Mouse (Mus musculus) left cerebral cortex, adult 9 months (tissue): ENCODE measurements at regions not wholly inside any gene's neighbourhood (a gene's known extent, or its start where the extent isn't known, plus 50 kb on each side); places are given as distances from the start of the nearest gene placed in this dataset.
"Not testable (repeated sequence)": the region's sequence is repeated elsewhere in the genome, so short reads cannot be mapped to it uniquely, and the experiment has no call there.

Experiments
- DNase-seq, 2 experiments: peaks; one replicate each; pipeline ENCODE4 v3.0.0; 2022; ENCODE audit warnings: low spot score in 2 of 2

DNA sequence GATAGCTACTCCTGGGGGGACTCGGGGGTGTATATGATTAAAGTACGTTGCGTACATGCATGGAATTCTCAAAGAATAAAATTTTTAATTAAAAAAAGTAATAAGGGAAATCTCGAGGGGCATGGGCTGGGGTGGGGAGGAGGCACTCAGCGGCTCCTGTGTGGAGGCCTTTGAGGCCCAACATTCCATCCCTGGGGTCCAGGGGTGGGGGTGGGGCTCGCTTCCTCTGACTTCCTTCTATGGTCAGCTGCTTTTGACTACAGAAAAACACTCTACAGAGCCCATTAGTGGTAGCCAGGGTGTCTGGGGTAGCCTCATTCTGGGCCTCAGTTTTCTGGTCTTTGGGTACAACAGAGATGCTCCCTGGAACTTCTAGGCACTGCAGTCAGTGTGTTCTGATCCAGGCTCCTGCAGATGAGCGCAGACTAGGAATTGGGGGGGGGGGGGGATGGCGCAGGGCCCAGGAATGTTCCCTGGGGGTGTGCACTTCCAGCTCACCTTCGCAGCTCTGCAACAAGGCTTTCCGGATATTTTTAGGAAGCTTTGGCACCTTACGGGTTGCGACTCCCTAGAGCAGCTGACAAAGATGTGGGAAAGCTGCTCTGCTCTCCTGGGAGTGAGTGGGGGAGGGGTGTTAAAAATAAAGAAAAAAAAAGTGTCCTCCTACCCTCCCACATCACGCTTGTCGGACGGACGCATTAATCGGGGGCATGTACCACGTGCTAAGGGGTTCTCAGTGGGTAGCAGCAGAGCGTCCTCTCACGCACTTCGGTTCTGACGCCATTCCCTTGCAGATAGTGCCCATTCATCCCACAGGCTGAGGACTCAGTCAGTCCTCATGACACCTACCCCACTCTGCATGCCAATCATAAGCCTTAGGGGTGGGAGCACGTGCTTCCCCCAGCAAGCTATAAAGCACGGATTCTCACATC lies 89.1 kb downstream of the Rhob start:
- DNase-seq, result peak in 1 of 2 experiments; percentile 40

DNA sequence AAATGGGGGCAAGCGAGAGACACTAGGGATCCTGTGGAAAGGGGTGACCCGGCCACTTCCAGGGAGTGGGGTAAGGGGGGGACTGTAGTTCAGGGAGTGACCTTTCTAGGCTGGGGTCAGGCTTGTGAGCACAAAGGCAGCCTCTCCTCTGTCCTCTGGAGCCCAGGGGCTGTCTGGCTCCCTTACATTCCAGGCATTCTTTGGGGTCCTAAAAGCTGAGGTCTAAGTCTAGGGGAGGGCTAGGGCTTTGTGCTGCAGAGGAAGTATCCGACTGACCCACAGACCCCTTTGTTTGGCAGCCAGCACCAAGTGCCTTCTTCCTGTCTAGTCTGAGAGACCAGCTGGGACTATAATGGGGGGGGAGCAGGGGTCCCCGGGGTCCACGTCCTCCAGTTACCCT lies 88.9 kb downstream of the Hs1bp3 start:
- DNase-seq, result no peak

DNA sequence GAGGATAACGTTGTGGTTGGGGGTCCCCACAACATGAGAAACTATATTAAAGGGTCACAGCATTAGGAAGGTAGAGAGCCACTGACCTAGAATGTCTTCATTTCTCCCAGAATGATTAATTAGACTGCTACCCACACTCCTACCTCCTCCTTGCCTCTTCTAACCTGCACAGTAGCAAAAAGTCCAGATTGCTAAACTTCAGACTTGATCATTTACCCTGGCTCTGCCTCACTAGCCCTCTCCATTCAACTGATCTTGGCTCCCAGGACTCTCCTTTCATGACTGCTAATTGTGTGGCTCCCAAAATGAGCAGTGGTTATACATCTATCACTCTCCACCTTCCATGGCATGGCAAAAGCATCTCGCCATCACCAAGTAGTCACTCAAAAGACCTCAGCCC lies 88.1 kb downstream of the Hs1bp3 start:
- DNase-seq, result no peak

DNA sequence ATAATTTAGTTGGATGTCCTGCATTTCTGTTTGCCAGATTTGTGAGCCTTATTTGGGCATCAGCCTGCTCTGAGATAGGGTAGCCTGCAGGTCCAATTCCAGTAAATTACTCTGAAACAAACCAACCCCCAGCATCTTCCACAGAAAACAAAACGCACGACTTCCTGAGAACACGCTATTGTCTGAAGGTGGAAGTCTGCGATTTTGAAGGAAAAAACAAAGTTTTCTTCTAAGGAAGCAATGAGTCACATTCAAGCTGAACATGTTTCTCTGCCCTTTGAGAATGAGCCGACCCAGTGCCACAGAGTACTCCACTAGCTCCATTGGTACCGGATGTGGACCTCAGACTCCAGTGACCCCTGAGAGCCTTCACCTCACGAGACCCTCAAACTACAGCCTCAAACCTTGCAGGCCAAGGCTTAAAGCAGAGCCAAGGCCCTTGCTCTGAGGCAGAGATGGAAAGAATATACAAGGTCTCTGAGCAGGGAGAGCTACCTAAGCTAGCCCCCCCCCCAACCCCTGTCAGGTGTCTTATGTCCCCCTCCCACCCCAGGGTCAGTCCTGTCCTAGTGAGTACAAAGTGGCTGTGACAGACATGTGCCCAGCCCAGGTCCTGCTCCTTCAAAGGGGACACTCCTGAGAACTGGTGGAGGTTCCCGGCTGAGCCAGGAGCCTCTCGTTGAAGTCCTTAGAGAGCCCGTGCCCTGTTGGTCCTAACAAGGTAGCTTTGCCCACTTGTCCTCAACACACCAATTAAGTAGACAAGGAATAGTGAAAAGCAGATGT lies 87.3 kb downstream of the Hs1bp3 start:
- DNase-seq, result no peak

DNA sequence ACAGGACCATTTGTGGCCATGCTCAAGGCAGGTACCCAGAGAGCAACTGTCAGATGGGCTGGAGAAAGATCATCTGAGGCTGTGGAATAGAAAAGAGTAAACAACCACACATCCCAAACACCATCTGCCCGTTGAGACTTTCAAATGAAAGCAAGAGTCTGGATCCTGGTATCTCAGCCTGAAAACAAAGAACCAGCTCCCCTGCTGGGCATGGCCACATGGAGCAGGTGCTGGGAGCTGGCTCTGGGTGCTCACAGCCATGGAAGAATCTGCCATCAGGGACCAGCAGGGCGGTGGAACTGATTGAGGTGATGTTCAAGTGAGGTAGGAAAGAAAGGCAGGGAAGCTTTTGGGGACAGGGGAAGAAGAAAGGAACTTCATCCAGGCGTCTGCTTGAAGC lies 85.6 kb downstream of the Hs1bp3 start:
- DNase-seq, result no peak

DNA sequence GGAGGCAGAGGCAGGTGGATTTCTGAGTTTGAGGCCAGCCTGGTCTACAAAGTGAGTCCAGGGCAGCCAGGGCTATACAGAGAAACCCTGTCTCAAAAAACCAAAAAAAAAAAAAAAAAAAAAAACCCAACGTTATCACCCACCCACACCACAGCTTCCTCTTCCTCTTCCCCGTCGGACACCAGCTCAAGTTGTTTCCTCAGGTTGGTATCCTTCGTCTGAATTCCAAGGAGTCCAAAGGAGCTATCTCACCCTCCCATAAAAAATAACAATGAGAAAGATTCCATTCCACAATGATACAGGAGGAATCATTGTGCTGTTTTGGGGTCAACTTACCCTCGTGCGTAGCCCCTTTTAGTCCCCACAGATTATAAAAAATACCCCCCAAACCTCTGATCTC lies 83.2 kb downstream of the Hs1bp3 start:
- DNase-seq, result not testable (repeated sequence)

DNA sequence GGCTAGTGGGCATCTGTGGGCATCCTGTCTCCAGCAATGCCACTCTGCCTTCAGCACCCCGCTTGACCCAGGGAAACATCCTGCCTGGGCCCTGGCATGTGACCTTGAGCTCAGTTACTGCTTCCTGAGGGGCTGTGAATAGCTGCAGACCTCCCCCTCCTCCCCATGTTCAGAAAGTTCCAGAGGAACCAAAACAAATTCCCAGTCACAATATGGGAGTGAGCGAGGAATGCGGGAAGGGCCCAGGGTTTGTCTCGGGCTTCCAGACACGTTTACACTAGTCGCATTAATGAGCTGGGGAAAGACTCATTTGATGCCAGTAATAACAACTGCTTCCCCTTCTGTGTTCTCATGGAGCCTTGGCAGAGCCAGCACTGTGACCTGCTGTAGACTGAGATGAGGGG lies 81.7 kb downstream of the Hs1bp3 start:
- no peak for DNase-seq

DNA sequence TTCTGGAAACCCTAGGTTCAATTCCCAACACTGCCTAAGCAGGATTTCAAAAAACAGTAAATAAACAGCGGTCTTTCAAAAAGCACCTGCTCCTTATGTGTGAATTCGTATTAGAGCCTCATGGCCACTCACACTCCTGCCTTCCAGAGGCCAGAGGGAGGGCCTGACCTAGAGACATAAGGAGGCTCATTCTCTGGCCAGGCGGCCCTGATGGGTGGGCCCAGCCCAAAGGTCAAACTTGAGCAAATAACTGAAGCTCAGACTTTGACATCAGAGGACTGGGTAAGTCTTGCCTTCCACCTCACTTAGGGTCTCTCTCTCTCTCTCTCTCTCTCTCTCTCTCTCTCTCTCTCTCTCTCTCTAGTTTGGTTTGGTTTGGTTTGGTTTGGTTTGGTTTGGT lies 80.7 kb downstream of the Hs1bp3 start:
- DNase-seq, result no peak
